Mouse (Mus musculus) spleen, adult 2 months (tissue): ENCODE data around the gene Tuba8. TPM values are rescaled to one million over a fixed set of nuclear protein-coding genes. Genes with fewer than 3 reads are reported as not detected.

Experiments
- DNase-seq, 2 experiments: peaks; one replicate each; pipeline versions ENCODE4 v3.0.0 to v3.0.0-alpha.2; 2012 to 2021; ENCODE audit warnings: low spot score in 2 of 2, low read depth in 1 of 2
- H3K27ac ChIP-seq: fragments of 200-500 bp; 2 replicates; pipeline ENCODE4 v1.5.1; 2012; ENCODE audit warnings: low read length, inconsistent platforms; ENCODE audit not compliant: insufficient read depth
- H3K27me3 ChIP-seq: fragments of 200-500 bp; 2 replicates; pipeline ENCODE4 v1.6.1; 2012; ENCODE audit warnings: mild to moderate bottlenecking, moderate library complexity, low read length, inconsistent platforms; ENCODE audit not compliant: control insufficient read depth, insufficient read depth
- H3K36me3 ChIP-seq: fragments of 200-500 bp; 2 replicates; pipeline ENCODE4 v1.6.1; 2012; ENCODE audit warnings: mild to moderate bottlenecking, low read length, inconsistent platforms; ENCODE audit not compliant: control insufficient read depth, insufficient read depth
- H3K4me1 ChIP-seq: fragments of 200-500 bp; 2 replicates; pipeline ENCODE4 v1.6.1; 2011; ENCODE audit warnings: inconsistent platforms; ENCODE audit not compliant: control insufficient read depth, insufficient read depth, insufficient read length
- H3K4me3 ChIP-seq: fragments of 200-500 bp; 2 replicates; pipeline ENCODE4 v1.5.1; 2011; ENCODE audit warnings: mild to moderate bottlenecking, inconsistent platforms; ENCODE audit not compliant: insufficient read depth, insufficient read length; ENCODE audit errors: extremely low read depth
- CTCF ChIP-seq: fragments of 200-500 bp; IDR thresholded peaks from 2 replicates; pipeline ENCODE4 v1.5.1; 2011; ENCODE audit warnings: mild to moderate bottlenecking, inconsistent platforms; ENCODE audit not compliant: insufficient read depth, insufficient read length, insufficient replicate concordance; ENCODE audit errors: extremely low read depth
- POLR2A ChIP-seq: fragments of 200-500 bp; IDR thresholded peaks from 2 replicates; pipeline ENCODE4 v1.6.1; 2011; ENCODE audit warnings: low read depth, low read length, inconsistent platforms
- WGBS: fragments of 180-500 bp; shearing (Covaris S2); methylation state at CpG from one replicate; pipeline ENCODE4 v1.1.7; 2018; 5-methylcytosine and 5-hydroxymethylcytosine counted together
- polyA plus RNA-seq: library from polyadenylated mRNA; depleted of rRNA; stranded (reverse); fragments of >200 nt; gene quantifications from 2 replicates; pipeline ENCODE4 v1.2.3, GENCODE M21; 2012

The Tuba8 gene
- polyA plus RNA-seq, 1 experiment: 1.2 TPM

DNA sequence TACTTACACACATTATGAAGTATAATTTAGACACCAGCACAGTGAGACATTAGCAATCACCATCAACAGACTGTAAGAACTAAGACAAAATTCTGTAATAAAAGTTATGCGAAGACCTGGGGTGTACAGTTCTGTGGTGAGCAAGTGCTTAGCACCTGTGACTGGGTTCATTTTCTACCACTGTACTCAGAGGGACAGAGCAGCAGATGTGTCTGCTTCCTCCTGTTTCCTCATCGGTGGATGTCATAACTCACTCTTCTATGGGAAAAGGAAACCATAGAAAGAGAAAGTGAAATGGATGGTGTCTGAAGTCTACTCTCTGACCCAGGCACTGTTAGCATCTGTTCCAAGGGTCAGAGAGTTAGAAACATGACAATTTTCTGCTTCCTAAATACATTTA, 16.2 kb downstream of the Tuba8 start:
- 0 out of 2 replicates have a peak overlapping the region, but pooled peaks have one; percentile 19 for H3K27ac ChIP-seq
- H3K4me1 ChIP-seq: peaks cover 21% of the 10 kb centered on the region; the same call in 1 of the 2 replicates
- 16% methylated on average over 2 of the region's 2 CpGs for WGBS
- DNase-seq: no peak
- H3K27me3 ChIP-seq: no peaks in the 10 kb centered on the region
- TF ChIP-seq POLR2A: no peak
- TF ChIP-seq CTCF: no peak
- no peaks in the 10 kb centered on the region for H3K36me3 ChIP-seq
- H3K4me3 ChIP-seq: no peak overlapping the region

GRCm38 (mm10) chr6:121228421-121228820, 17.9 kb downstream of the Tuba8 start:
- TF ChIP-seq POLR2A (no peak), CTCF (no peak)
- no peak for DNase-seq
- Histone ChIP-seq H3K36me3 (no peaks in the 10 kb centered on the region), H3K4me3 (no peak overlapping the region), H3K27me3 (no peaks in the 10 kb centered on the region), H3K27ac (no peak overlapping the region), H3K4me1 (peaks cover 21% of the 10 kb centered on the region; the same call in 1 of the 2 replicates)
- WGBS: 65% methylated on average over 8 of the region's 8 CpGs

DNA sequence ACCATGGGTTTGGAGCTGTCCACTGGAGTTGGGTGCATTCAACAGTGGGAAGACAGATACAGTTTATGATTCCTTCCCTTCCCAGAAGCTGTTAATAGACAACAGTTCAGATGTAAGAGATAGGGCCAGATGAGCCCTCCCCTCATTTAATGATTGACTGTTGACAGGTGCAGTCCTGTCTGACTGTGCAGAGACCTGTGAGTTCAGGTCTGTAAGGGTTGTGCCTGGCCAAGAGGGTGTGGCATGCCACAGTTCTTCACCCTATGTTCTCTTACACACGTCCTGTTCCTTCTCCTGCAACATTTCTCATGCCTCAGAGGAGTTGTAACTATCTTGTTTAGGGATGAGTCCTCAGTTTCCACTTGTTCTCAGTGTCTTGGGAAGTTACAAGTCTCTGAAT, 22.2 kb downstream of the Tuba8 start:
- 61% methylated on average over 1 of the region's 1 CpGs for WGBS
- no peaks in the 10 kb centered on the region for H3K4me1 ChIP-seq
- TF ChIP-seq POLR2A (no peak), CTCF (no peak)

GRCm38 (mm10) chr6:121236386-121236785, 25.9 kb downstream of the Tuba8 start:
- H3K36me3 ChIP-seq: no peaks in the 10 kb centered on the region
- no peaks in the 10 kb centered on the region; the same call in 1 of the 2 replicates for H3K4me1 ChIP-seq
- no peaks in the 10 kb centered on the region for H3K27me3 ChIP-seq
- H3K4me3 ChIP-seq: no peak overlapping the region
- DNase-seq: no peak
- no peak overlapping the region for H3K27ac ChIP-seq
- 85% methylated on average over 2 of the region's 2 CpGs for WGBS
- TF ChIP-seq POLR2A: no peak
- no peak for TF ChIP-seq CTCF

More for the DNA sequence above, 22.2 kb downstream of the Tuba8 start:
- Histone ChIP-seq H3K27ac (no peak overlapping the region), H3K27me3 (no peaks in the 10 kb centered on the region), H3K4me3 (no peak overlapping the region), H3K36me3 (no peaks in the 10 kb centered on the region)
- no peak for DNase-seq

- no peaks in the 10 kb centered on the region for H3K27me3 ChIP-seq
- H3K27ac ChIP-seq: no peak overlapping the region
- no peak for TF ChIP-seq POLR2A
- no peak for TF ChIP-seq CTCF
- 81% methylated on average over 4 of the region's 4 CpGs for WGBS
- H3K4me3 ChIP-seq: no peak overlapping the region
- DNase-seq: no peak
- no peaks in the 10 kb centered on the region for H3K36me3 ChIP-seq
- H3K4me1 ChIP-seq: peaks cover 4% of the 10 kb centered on the region
Measured at GRCm38 (mm10) chr6:121238209-121238608, 27.7 kb downstream of the Tuba8 start.

- DNase-seq: no peak
- Histone ChIP-seq H3K27ac (no peak overlapping the region), H3K4me1 (peaks cover 4% of the 10 kb centered on the region), H3K4me3 (no peak overlapping the region), H3K36me3 (no peaks in the 10 kb centered on the region), H3K27me3 (no peaks in the 10 kb centered on the region)
- no peak for TF ChIP-seq CTCF
- no peak for TF ChIP-seq POLR2A
- 13% methylated on average over 2 of the region's 2 CpGs for WGBS
Measured at GRCm38 (mm10) chr6:121241780-121242179, 31.3 kb downstream of the Tuba8 start.

- Histone ChIP-seq H3K27ac (no peak overlapping the region), H3K27me3 (no peaks in the 10 kb centered on the region), H3K4me1 (peaks cover 9% of the 10 kb centered on the region), H3K36me3 (no peaks in the 10 kb centered on the region), H3K4me3 (no peak overlapping the region)
- WGBS: 50% methylated on average over 10 of the region's 10 CpGs
- no peak for TF ChIP-seq CTCF
- TF ChIP-seq POLR2A: no peak
- DNase-seq: no peak
Measured at GRCm38 (mm10) chr6:121243161-121243560, 32.7 kb downstream of the Tuba8 start.
